Mouse (Mus musculus): ENCODE data around the gene Misp. TPM values are rescaled to one million over a fixed set of nuclear protein-coding genes. Genes with fewer than 3 reads are reported as not detected.

Misp gene
- polyA plus RNA-seq, 1 experiment = 347 TPM

- H3K4me3 ChIP-seq (ENCODE audit: low read depth, low read length) = peak overlapping the region; percentile 58
- TF ChIP-seq POLR2A (IDR thresholded peaks at IDR 0.05; ENCODE audit: low read depth, low read length) (peak; percentile 3; the same call in 1 of the 2 replicates), CTCF (IDR thresholded peaks at IDR 0.05; ENCODE audit: extremely low read depth, insufficient read length, insufficient replicate concordance, low read depth, low read length) (peak; percentile 86)
- H3K27ac ChIP-seq (ENCODE audit: insufficient read depth, low read depth, low read length) = peak overlapping the region; percentile 39
- H3K36me3 ChIP-seq (ENCODE audit: control insufficient read depth, insufficient read depth, low read length) = no peaks in the 10 kb centered on the region
- 2% methylated on average over 55 of the region's 55 CpGs for WGBS
- peaks cover 17% of the 10 kb centered on the region for H3K4me1 ChIP-seq (ENCODE audit: control insufficient read depth, insufficient read depth, insufficient read length, low read length)
- H3K27me3 ChIP-seq (ENCODE audit: control insufficient read depth, insufficient read depth, low read length) = no peaks in the 10 kb centered on the region
Observed at GRCm38 (mm10) chr10:79779784-79780663, 40.8 kb upstream of the Misp start.

- Histone ChIP-seq H3K27me3 (ENCODE audit: control insufficient read depth, insufficient read depth, low read length) (no peaks in the 10 kb centered on the region), H3K36me3 (ENCODE audit: control insufficient read depth, insufficient read depth, low read length) (no peaks in the 10 kb centered on the region), H3K4me1 (ENCODE audit: control insufficient read depth, insufficient read depth, insufficient read length, low read length) (peaks cover 17% of the 10 kb centered on the region), H3K4me3 (ENCODE audit: low read depth, low read length) (peak overlapping the region; percentile 58), H3K27ac (ENCODE audit: insufficient read depth, low read depth, low read length) (peak overlapping the region; percentile 39)
- 1% methylated on average over 13 of the region's 13 CpGs for WGBS
- TF ChIP-seq CTCF (IDR thresholded peaks at IDR 0.05; ENCODE audit: extremely low read depth, insufficient read length, insufficient replicate concordance, low read depth, low read length) (no peak), POLR2A (IDR thresholded peaks at IDR 0.05; ENCODE audit: low read depth, low read length) (no peak)
Observed at GRCm38 (mm10) chr10:79780664-79781015, 40.1 kb upstream of the Misp start.

GRCm38 (mm10) chr10:79781139-79781538 is 39.6 kb upstream of the Misp start:
- Histone ChIP-seq H3K27ac (ENCODE audit: insufficient read depth, low read depth, low read length) (peak overlapping the region; percentile 26; the same call in 1 of the 2 replicates), H3K4me3 (ENCODE audit: low read depth, low read length) (peak overlapping the region; percentile 58), H3K27me3 (ENCODE audit: control insufficient read depth, insufficient read depth, low read length) (no peaks in the 10 kb centered on the region), H3K4me1 (ENCODE audit: control insufficient read depth, insufficient read depth, insufficient read length, low read length) (peaks cover 17% of the 10 kb centered on the region), H3K36me3 (ENCODE audit: control insufficient read depth, insufficient read depth, low read length) (no peaks in the 10 kb centered on the region)
- no peak for TF ChIP-seq CTCF (IDR thresholded peaks at IDR 0.05; ENCODE audit: extremely low read depth, insufficient read length, insufficient replicate concordance, low read depth, low read length)
- no peak for TF ChIP-seq POLR2A (IDR thresholded peaks at IDR 0.05; ENCODE audit: low read depth, low read length)
- 25% methylated on average over 21 of the region's 21 CpGs for WGBS

- no peak overlapping the region for H3K27ac ChIP-seq (ENCODE audit: insufficient read depth, low read depth, low read length)
- H3K27me3 ChIP-seq (ENCODE audit: control insufficient read depth, insufficient read depth, low read length) = no peaks in the 10 kb centered on the region
- H3K4me1 ChIP-seq (ENCODE audit: control insufficient read depth, insufficient read depth, insufficient read length, low read length) = peaks cover 17% of the 10 kb centered on the region
- no peak for TF ChIP-seq CTCF (IDR thresholded peaks at IDR 0.05; ENCODE audit: extremely low read depth, insufficient read length, insufficient replicate concordance, low read depth, low read length)
- TF ChIP-seq POLR2A (IDR thresholded peaks at IDR 0.05; ENCODE audit: low read depth, low read length) = no peak
- no peaks in the 10 kb centered on the region for H3K36me3 ChIP-seq (ENCODE audit: control insufficient read depth, insufficient read depth, low read length)
- 69% methylated on average over 5 of the region's 5 CpGs for WGBS
- H3K4me3 ChIP-seq (ENCODE audit: low read depth, low read length) = no peak overlapping the region
Observed at GRCm38 (mm10) chr10:79781956-79782355, 38.8 kb upstream of the Misp start.

- H3K4me3 ChIP-seq (ENCODE audit: low read depth, low read length) = no peak overlapping the region
- peaks cover 12% of the 10 kb centered on the region for H3K4me1 ChIP-seq (ENCODE audit: control insufficient read depth, insufficient read depth, insufficient read length, low read length)
- TF ChIP-seq POLR2A (IDR thresholded peaks at IDR 0.05; ENCODE audit: low read depth, low read length) = no peak
- peak; percentile 23; the same call in 1 of the 2 replicates for TF ChIP-seq CTCF (IDR thresholded peaks at IDR 0.05; ENCODE audit: extremely low read depth, insufficient read length, insufficient replicate concordance, low read depth, low read length)
- 61% methylated on average over 7 of the region's 7 CpGs for WGBS
- H3K27ac ChIP-seq (ENCODE audit: insufficient read depth, low read depth, low read length) = no peak overlapping the region
- no peaks in the 10 kb centered on the region for H3K36me3 ChIP-seq (ENCODE audit: control insufficient read depth, insufficient read depth, low read length)
- H3K27me3 ChIP-seq (ENCODE audit: control insufficient read depth, insufficient read depth, low read length) = no peaks in the 10 kb centered on the region
Observed at GRCm38 (mm10) chr10:79783050-79783449, 37.7 kb upstream of the Misp start.

GRCm38 (mm10) chr10:79783920-79784800 is 36.6 kb upstream of the Misp start:
- Histone ChIP-seq H3K4me1 (ENCODE audit: control insufficient read depth, insufficient read depth, insufficient read length, low read length) (peaks cover 10% of the 10 kb centered on the region), H3K4me3 (ENCODE audit: low read depth, low read length) (no peak overlapping the region), H3K36me3 (ENCODE audit: control insufficient read depth, insufficient read depth, low read length) (no peaks in the 10 kb centered on the region), H3K27me3 (ENCODE audit: control insufficient read depth, insufficient read depth, low read length) (no peaks in the 10 kb centered on the region), H3K27ac (ENCODE audit: insufficient read depth, low read depth, low read length) (no peak overlapping the region)
- TF ChIP-seq POLR2A (IDR thresholded peaks at IDR 0.05; ENCODE audit: low read depth, low read length) (no peak), CTCF (IDR thresholded peaks at IDR 0.05; ENCODE audit: extremely low read depth, insufficient read length, insufficient replicate concordance, low read depth, low read length) (peak; percentile 47; the same call in 1 of the 2 replicates)
- WGBS = 54% methylated on average over 27 of the region's 27 CpGs
